Comparison of ENCODE assay signal across 7 mouse cellular contexts in genomic region chr1:184853339-184853738, GRCm38 (mm10). TPM values are rescaled to one million over a fixed set of nuclear protein-coding genes. Genes with fewer than 3 reads are reported as not detected.
DNase-seq lines count a peak whose midpoint lies in the region; ATAC-seq and TF ChIP-seq lines count a peak whose summit lies in the region.

No protein-coding gene starts in this region.

- H3K27ac ChIP-seq in forebrain, embryonic 14.5 days (ENCODE audit: low read depth, low read length), result no peak overlapping the region
- H3K27ac ChIP-seq in layer of hippocampus, adult 2 months, result peak overlapping the region; percentile 80
- H3K27ac ChIP-seq in lung, embryonic 16.5 days (ENCODE audit: low read length), result peak overlapping the region; percentile 60

- peak; percentile 47 for ATAC-seq in forebrain, embryonic 14.5 days
- ATAC-seq in lung, embryonic 16.5 days (ENCODE audit: low read depth), result peak; percentile 75

- 35% methylated on average over 5 of the region's 5 CpGs for WGBS in forebrain, embryonic 14.5 days
- WGBS in lung, embryonic 16.5 days, result 5% methylated on average over 5 of the region's 5 CpGs

- no peak overlapping the region for H3K9ac ChIP-seq in forebrain, embryonic 14.5 days (ENCODE audit: low read length)
- H3K9ac ChIP-seq in lung, embryonic 16.5 days (ENCODE audit: low read length), result no peak overlapping the region

- no peaks in the 10 kb centered on the region for H3K9me3 ChIP-seq in forebrain, embryonic 14.5 days (replicated peaks; ENCODE audit: control insufficient read depth, low read length)
- H3K9me3 ChIP-seq in lung, embryonic 16.5 days (ENCODE audit: control insufficient read depth, low read length), result no peaks in the 10 kb centered on the region

- H3K27me3 ChIP-seq in forebrain, embryonic 14.5 days (replicated peaks; ENCODE audit: control insufficient read depth, insufficient read depth, low read length), result no peaks in the 10 kb centered on the region
- peaks cover 4% of the 10 kb centered on the region; the same call in 1 of the 2 replicates for H3K27me3 ChIP-seq in lung, embryonic 16.5 days (ENCODE audit: control insufficient read depth, insufficient read depth, low read depth, low read length)

- no peak overlapping the region for H3K4me3 ChIP-seq in forebrain, embryonic 14.5 days (ENCODE audit: low read depth, low read length)
- peak overlapping the region; percentile 42 for H3K4me3 ChIP-seq in layer of hippocampus, adult 2 months
- no peak overlapping the region for H3K4me3 ChIP-seq in lung, embryonic 16.5 days (ENCODE audit: low read length)

- TF ChIP-seq CTCF in layer of hippocampus, adult 2 months (conservative IDR thresholded peaks at IDR 0.05), result peak; percentile 89

- intact Hi-C loops in heart, postnatal 25 days (cut with DNase I), result loop anchor here (2.0 to 5.0 kb wide), 3 partner anchors 29 to 349 kb away; partner anchors contain the start of genes C130074G19Rik and Rab3gap2

- DNase-seq in Muller cell, postnatal 12 days (ENCODE audit: inconsistent ontology term), result peak; percentile 64
- peak; percentile 45 for DNase-seq in cerebellum, adult 11 months
- DNase-seq in forebrain, embryonic 14.5 days (ENCODE audit: low spot score), result peak; percentile 65
- peak; percentile 69 for DNase-seq in heart, postnatal 25 days (ENCODE audit: low spot score)
- DNase-seq in layer of hippocampus, adult 2 months (ENCODE audit: low spot score in 2 of 2), result peak; percentile 55 to 72
- peak; percentile 60 to 80 for DNase-seq in right cerebral cortex, postnatal 10 days (ENCODE audit: low spot score in 2 of 2)

- no peaks in the 10 kb centered on the region for H3K36me3 ChIP-seq in forebrain, embryonic 14.5 days (ENCODE audit: control insufficient read depth, insufficient read depth, low read length)
- H3K36me3 ChIP-seq in lung, embryonic 16.5 days (ENCODE audit: control insufficient read depth, insufficient read depth, low read length), result no peaks in the 10 kb centered on the region

- H3K4me2 ChIP-seq in forebrain, embryonic 14.5 days (ENCODE audit: low read length), result 0 out of 2 replicates have a peak overlapping the region, but pooled peaks have one; percentile 9
- H3K4me2 ChIP-seq in lung, embryonic 16.5 days (ENCODE audit: low read depth, low read length), result peak overlapping the region; percentile 38

- H3K4me1 ChIP-seq in forebrain, embryonic 14.5 days (ENCODE audit: control insufficient read depth, insufficient read depth, low read length), result no peaks in the 10 kb centered on the region
- H3K4me1 ChIP-seq in lung, embryonic 16.5 days (replicated peaks; ENCODE audit: control insufficient read depth, insufficient read depth, low read length), result peaks cover 5% of the 10 kb centered on the region; the same call in 1 of the 2 replicates

RNA-seq across cellular contexts. Expression of gene Marc2, which starts 7.1 kb away (rescaled TPM):
- 120 and 132 TPM in 2 replicates for polyA plus RNA-seq in forebrain, embryonic 14.5 days (2014; fragmentation: Nextera tagmentation; extraction: Ambion mirVana)
- total RNA-seq in heart, postnatal 25 days (2021), result 100 to 1,000 TPM; 106 to 111 TPM
- 100 to 1,000 TPM; 103 to 120 TPM for total RNA-seq in layer of hippocampus, adult 2 months (2021)
- polyA plus RNA-seq in lung, embryonic 16.5 days (2015; fragmentation: Nextera tagmentation; extraction: Ambion mirVana), result 154 and 166 TPM in 2 replicates

RNA-seq across cellular contexts. Expression of gene C130074G19Rik, which starts 29.7 kb away (rescaled TPM):
- 0.90 and 1.3 TPM in 2 replicates for polyA plus RNA-seq in forebrain, embryonic 14.5 days (2014; fragmentation: Nextera tagmentation; extraction: Ambion mirVana)
- total RNA-seq in heart, postnatal 25 days (2021), result 10 to 100 TPM; 17.4 to 18.0 TPM
- total RNA-seq in layer of hippocampus, adult 2 months (2021), result 1 to 10 TPM; 7.1 to 8.3 TPM
- polyA plus RNA-seq in lung, embryonic 16.5 days (2015; fragmentation: Nextera tagmentation; extraction: Ambion mirVana), result 2.6 and 3.0 TPM in 2 replicates

RNA-seq across cellular contexts. Expression of gene Marc1, which starts 42.2 kb away (rescaled TPM):
- not detected in 2 replicates for polyA plus RNA-seq in forebrain, embryonic 14.5 days (2014; fragmentation: Nextera tagmentation; extraction: Ambion mirVana)
- total RNA-seq in heart, postnatal 25 days (2021), result not detected
- under 1 TPM in 1 of 2 experiments, not detected in 1; 0.28 TPM for total RNA-seq in layer of hippocampus, adult 2 months (2021)
- polyA plus RNA-seq in lung, embryonic 16.5 days (2015; fragmentation: Nextera tagmentation; extraction: Ambion mirVana), result 0.15 and 0.79 TPM in 2 replicates
